21 mouse cellular contexts compared by ENCODE assay signal in genomic region chr2:8467531-8468203, GRCm38 (mm10).
A peak's percentile ranks its signal among the peaks of the same experiment; 100 is the strongest.
DNase-seq lines count a peak whose midpoint lies in the region; ATAC-seq and TF ChIP-seq lines count a peak whose summit lies in the region.
"Had no signal": no experiment of that assay in that cellular context is flagged by ENCODE, and none has a peak within 500 bp of the region (broad histone marks: within the 10 kb centered on the region; RNA-seq: fewer than 3 reads in every experiment).

No protein-coding gene starts in this region.

- ATAC-seq in midbrain, postnatal 0 days (ENCODE audit: low FRiP score) = no peak
- peak; percentile 88 for ATAC-seq in forebrain, embryonic 13.5 days
- ATAC-seq in midbrain, embryonic 11.5 days (ENCODE audit: low FRiP score) = peak; percentile 91
- ATAC-seq: hindbrain, postnatal 0 days; intestine, postnatal 0 days had no signal

- TF ChIP-seq CTCF in midbrain, postnatal 0 days (IDR thresholded peaks at IDR 0.05) = no peak

- no peaks in the 10 kb centered on the region for H3K36me3 ChIP-seq in midbrain, embryonic 10.5 days
- H3K36me3 ChIP-seq in midbrain, postnatal 0 days (ENCODE audit: insufficient read depth, low read length) = no peaks in the 10 kb centered on the region
- no peaks in the 10 kb centered on the region for H3K36me3 ChIP-seq in forebrain, embryonic 13.5 days (ENCODE audit: poor library complexity, severe bottlenecking)
- no peaks in the 10 kb centered on the region for H3K36me3 ChIP-seq in midbrain, embryonic 11.5 days (ENCODE audit: control insufficient read depth, insufficient read depth, low read length)
- H3K36me3 ChIP-seq: heart, embryonic 10.5 days; liver, embryonic 13.5 days; lung, embryonic 15.5 days; neural tube, embryonic 13.5 days had no signal

- no peak for DNase-seq in midbrain, embryonic 10.5 days (ENCODE audit: low spot score)
- DNase-seq in midbrain, postnatal 0 days (ENCODE audit: low spot score) = no peak
- peak; percentile 91 for DNase-seq in midbrain, embryonic 11.5 days (ENCODE audit: low spot score, missing footprints)
- peak; percentile 48 for DNase-seq in telencephalon, adult 2 months (ENCODE audit: low read depth, low spot score)
- no peak for DNase-seq in lung, postnatal 4 days
- no peak for DNase-seq in Muller cell, postnatal 12 days (ENCODE audit: inconsistent ontology term)
- DNase-seq: adrenal gland, postnatal 10 days; cerebellum, adult 11 months; cerebellum, adult 9-11 months; kidney, postnatal 25 days; liver, embryonic 13.5 days; lung, postnatal 36 days; retina, postnatal 1 day; right cerebral cortex, postnatal 4 days had no signal

- peaks cover 30% of the 10 kb centered on the region for H3K4me1 ChIP-seq in midbrain, embryonic 10.5 days
- H3K4me1 ChIP-seq in midbrain, postnatal 0 days (ENCODE audit: insufficient read depth, low read length) = no peaks in the 10 kb centered on the region
- H3K4me1 ChIP-seq in forebrain, embryonic 13.5 days = peaks cover 13% of the 10 kb centered on the region
- peaks cover 5% of the 10 kb centered on the region; the same call in 1 of the 2 replicates for H3K4me1 ChIP-seq in midbrain, embryonic 11.5 days (ENCODE audit: control insufficient read depth, insufficient read depth, low read length)
- H3K4me1 ChIP-seq: heart, embryonic 10.5 days; liver, embryonic 13.5 days; lung, embryonic 15.5 days; neural tube, embryonic 13.5 days had no signal

- no peak overlapping the region for H3K9ac ChIP-seq in midbrain, postnatal 0 days (replicated peaks; ENCODE audit: low read length, poor library complexity, severe bottlenecking)
- no peak overlapping the region for H3K9ac ChIP-seq in forebrain, embryonic 13.5 days
- H3K9ac ChIP-seq in midbrain, embryonic 11.5 days (ENCODE audit: low read length) = no peak overlapping the region
- H3K9ac ChIP-seq: liver, embryonic 13.5 days; lung, embryonic 15.5 days; neural tube, embryonic 13.5 days had no signal

- H3K4me3 ChIP-seq in midbrain, embryonic 10.5 days = no peak overlapping the region
- H3K4me3 ChIP-seq in midbrain, postnatal 0 days (ENCODE audit: low read depth, low read length) = no peak overlapping the region
- H3K4me3 ChIP-seq in forebrain, embryonic 13.5 days = no peak overlapping the region
- H3K4me3 ChIP-seq in midbrain, embryonic 11.5 days (ENCODE audit: low read depth, low read length) = no peak overlapping the region
- H3K4me3 ChIP-seq: heart, embryonic 10.5 days; liver, embryonic 13.5 days; lung, embryonic 15.5 days; myocyte; neural tube, embryonic 13.5 days had no signal

- no peak overlapping the region for H3K4me2 ChIP-seq in midbrain, postnatal 0 days (ENCODE audit: low read depth, low read length, poor library complexity, severe bottlenecking)
- H3K4me2 ChIP-seq in forebrain, embryonic 13.5 days = no peak overlapping the region
- H3K4me2 ChIP-seq in midbrain, embryonic 11.5 days = no peak overlapping the region
- H3K4me2 ChIP-seq: liver, embryonic 13.5 days; lung, embryonic 15.5 days; neural tube, embryonic 13.5 days had no signal

- no peaks in the 10 kb centered on the region for H3K9me3 ChIP-seq in midbrain, embryonic 10.5 days (replicated peaks)
- no peaks in the 10 kb centered on the region for H3K9me3 ChIP-seq in midbrain, postnatal 0 days (ENCODE audit: low read length)
- no peaks in the 10 kb centered on the region for H3K9me3 ChIP-seq in forebrain, embryonic 13.5 days (replicated peaks)
- H3K9me3 ChIP-seq in midbrain, embryonic 11.5 days (ENCODE audit: control insufficient read depth, low read length) = no peaks in the 10 kb centered on the region
- H3K9me3 ChIP-seq: heart, embryonic 10.5 days; liver, embryonic 13.5 days; lung, embryonic 15.5 days; neural tube, embryonic 13.5 days had no signal

- H3K27ac ChIP-seq in midbrain, embryonic 10.5 days (replicated peaks) = peak overlapping the region; percentile 53; the same call in 1 of the 2 replicates
- no peak overlapping the region for H3K27ac ChIP-seq in midbrain, postnatal 0 days (ENCODE audit: low read depth, low read length)
- H3K27ac ChIP-seq in forebrain, embryonic 13.5 days = peak overlapping the region; percentile 67
- H3K27ac ChIP-seq in midbrain, embryonic 11.5 days (ENCODE audit: low read depth, low read length) = peak overlapping the region; percentile 4; the same call in 1 of the 2 replicates
- H3K27ac ChIP-seq: heart, embryonic 10.5 days; hindbrain, postnatal 0 days; liver, embryonic 13.5 days; lung, embryonic 15.5 days; neural tube, embryonic 13.5 days had no signal

- 38% methylated on average over 2 of the region's 2 CpGs for WGBS in midbrain, embryonic 10.5 days
- whole genome bisulfite sequencing in midbrain, postnatal 0 days = 25% methylated on average over 2 of the region's 2 CpGs
- WGBS in forebrain, embryonic 13.5 days = 25% methylated on average over 2 of the region's 2 CpGs
- 28% methylated on average over 2 of the region's 2 CpGs for WGBS in midbrain, embryonic 11.5 days

- H3K27me3 ChIP-seq in midbrain, embryonic 10.5 days (ENCODE audit: low read depth, poor library complexity, severe bottlenecking) = no peaks in the 10 kb centered on the region
- H3K27me3 ChIP-seq in midbrain, postnatal 0 days (ENCODE audit: insufficient read depth, low read length) = no peaks in the 10 kb centered on the region
- H3K27me3 ChIP-seq in forebrain, embryonic 13.5 days = no peaks in the 10 kb centered on the region
- H3K27me3 ChIP-seq in midbrain, embryonic 11.5 days (ENCODE audit: control insufficient read depth, insufficient read depth, low read length) = no peaks in the 10 kb centered on the region
- H3K27me3 ChIP-seq: liver, embryonic 13.5 days; lung, embryonic 15.5 days; neural tube, embryonic 13.5 days had no signal

Comparison
In these comparisons a context has a peak if more than half of its experiments do, and no peak if none do; other contexts are left out.
1. DNase-seq: peak in midbrain, embryonic 11.5 days (single experiment) and telencephalon, adult 2 months (single experiment); none in midbrain, embryonic 10.5 days (single experiment), midbrain, postnatal 0 days (single experiment), lung, postnatal 4 days (0 of 2) and Muller cell, postnatal 12 days (single experiment).